In genomic region chr5:122371591-122372191, GRCm38 (mm10) we compare ENCODE assay signal across 8 mouse cellular contexts. TPM values are rescaled to one million over a fixed set of nuclear protein-coding genes. Genes with fewer than 3 reads are reported as not detected.
A peak's percentile ranks its signal among the peaks of the same experiment; 100 is the strongest.
DNase-seq lines count a peak whose midpoint lies in the region; ATAC-seq lines count a peak whose summit lies in the region.

Gpn3 (plus strand) TSS chr5:122371876.

- peaks cover 34% of the 10 kb centered on the region for H3K36me3 ChIP-seq in forebrain, embryonic 14.5 days (ENCODE audit: control insufficient read depth, insufficient read depth, low read length)
- peaks cover 65% of the 10 kb centered on the region for H3K36me3 ChIP-seq in hindbrain, embryonic 10.5 days
- H3K36me3 ChIP-seq in liver, embryonic 11.5 days (ENCODE audit: control insufficient read depth, insufficient read depth, low read length): peaks cover 11% of the 10 kb centered on the region

- H3K27me3 ChIP-seq in forebrain, embryonic 14.5 days (replicated peaks; ENCODE audit: control insufficient read depth, insufficient read depth, low read length): no peaks in the 10 kb centered on the region
- no peaks in the 10 kb centered on the region for H3K27me3 ChIP-seq in hindbrain, embryonic 10.5 days (ENCODE audit: insufficient read depth, poor library complexity, severe bottlenecking)
- H3K27me3 ChIP-seq in liver, embryonic 11.5 days (replicated peaks; ENCODE audit: control insufficient read depth, insufficient read depth, low read length): no peaks in the 10 kb centered on the region

- no peaks in the 10 kb centered on the region for H3K9me3 ChIP-seq in forebrain, embryonic 14.5 days (replicated peaks; ENCODE audit: control insufficient read depth, low read length)
- H3K9me3 ChIP-seq in hindbrain, embryonic 10.5 days: no peaks in the 10 kb centered on the region
- H3K9me3 ChIP-seq in liver, embryonic 11.5 days (ENCODE audit: control insufficient read depth, low read length): no peaks in the 10 kb centered on the region

- H3K4me1 ChIP-seq in forebrain, embryonic 14.5 days (ENCODE audit: control insufficient read depth, insufficient read depth, low read length): peaks cover 8% of the 10 kb centered on the region
- H3K4me1 ChIP-seq in hindbrain, embryonic 10.5 days (replicated peaks): peaks cover 27% of the 10 kb centered on the region
- H3K4me1 ChIP-seq in liver, embryonic 11.5 days (replicated peaks; ENCODE audit: control insufficient read depth, insufficient read depth, low read length): peaks cover 13% of the 10 kb centered on the region

- WGBS in forebrain, embryonic 14.5 days: 0% methylated on average over 18 of the region's 46 CpGs
- 1% methylated on average over 42 of the region's 46 CpGs for WGBS in hindbrain, embryonic 10.5 days
- 1% methylated on average over 36 of the region's 46 CpGs for WGBS in liver, embryonic 11.5 days

- ATAC-seq in forebrain, embryonic 14.5 days: peak; percentile 77
- peak; percentile 64 for ATAC-seq in liver, embryonic 11.5 days (replicated peaks; ENCODE audit: low FRiP score)
- peak; percentile 20 for ATAC-seq in neutrophil, adult 5-6 weeks (ENCODE audit: extremely low read depth, insufficient number of reproducible peaks, low FRiP score, poor library complexity, severe bottlenecking)

- H3K4me2 ChIP-seq in forebrain, embryonic 14.5 days (ENCODE audit: low read length): peak within 1 kb of the TSS; percentile 68
- peak within 1 kb of the TSS; percentile 72 for H3K4me2 ChIP-seq in liver, embryonic 11.5 days

- H3K4me3 ChIP-seq in forebrain, embryonic 14.5 days (ENCODE audit: low read depth, low read length): peak within 1 kb of the TSS; percentile 71
- peak within 1 kb of the TSS; percentile 89 for H3K4me3 ChIP-seq in hindbrain, embryonic 10.5 days
- H3K4me3 ChIP-seq in liver, embryonic 11.5 days (ENCODE audit: low read depth, low read length): peak within 1 kb of the TSS; percentile 89

- DNase-seq in embryo, embryonic 10 days (ENCODE audit: low spot score): peak; percentile 81
- no peak for DNase-seq in embryo, embryonic 9.5 days (ENCODE audit: extremely low spot score)
- no peak for DNase-seq in thymus, postnatal 0 days (ENCODE audit: low spot score)
- no peak for DNase-seq in thymus, adult 18-20 months
- no peak for DNase-seq in forebrain, embryonic 14.5 days (ENCODE audit: low spot score)
- DNase-seq in hindbrain, embryonic 10.5 days (ENCODE audit: low spot score): no peak
- no peak for DNase-seq in liver, embryonic 11.5 days (ENCODE audit: low spot score)

- peak within 1 kb of the TSS; percentile 96 for H3K27ac ChIP-seq in forebrain, embryonic 14.5 days (ENCODE audit: low read depth, low read length)
- peak within 1 kb of the TSS; percentile 97 for H3K27ac ChIP-seq in hindbrain, embryonic 10.5 days
- H3K27ac ChIP-seq in liver, embryonic 11.5 days (ENCODE audit: low read depth, low read length): peak within 1 kb of the TSS; percentile 93

- peak within 1 kb of the TSS; percentile 87 for H3K9ac ChIP-seq in forebrain, embryonic 14.5 days (ENCODE audit: low read length)
- peak within 1 kb of the TSS; percentile 80 for H3K9ac ChIP-seq in liver, embryonic 11.5 days (ENCODE audit: low read depth, low read length)

RNA-seq across cellular contexts. Expression of gene Gpn3, which starts in this region (rescaled TPM):
- polyA plus RNA-seq in thymus, postnatal 0 days (2015; fragmentation: Nextera tagmentation; extraction: Ambion mirVana): 91.2 and 93.3 TPM in 2 replicates
- polyA plus RNA-seq in forebrain, embryonic 14.5 days (2014; fragmentation: Nextera tagmentation; extraction: Ambion mirVana): 54.9 and 57.2 TPM in 2 replicates
- polyA plus RNA-seq in hindbrain, embryonic 10.5 days (2016; fragmentation: Nextera tagmentation; extraction: Ambion mirVana): 67.7 and 78.8 TPM in 2 replicates
- polyA plus RNA-seq in liver, embryonic 11.5 days (2014; fragmentation: Nextera tagmentation; extraction: Ambion mirVana): 112 and 114 TPM in 2 replicates
- total RNA-seq in neutrophil, adult 5-6 weeks (2017): 35.0 and 40.5 TPM in 2 replicates

Comparison
In these comparisons a context has a peak if more than half of its experiments do, and no peak if none do; other contexts are left out.
1. ATAC-seq: peak in every context shown above with its lines; median percentile 77 in forebrain, embryonic 14.5 days; 64 in liver, embryonic 11.5 days; 20 in neutrophil, adult 5-6 weeks.